ENCODE assay signal across 8 mouse cellular contexts in the genomic region with DNA sequence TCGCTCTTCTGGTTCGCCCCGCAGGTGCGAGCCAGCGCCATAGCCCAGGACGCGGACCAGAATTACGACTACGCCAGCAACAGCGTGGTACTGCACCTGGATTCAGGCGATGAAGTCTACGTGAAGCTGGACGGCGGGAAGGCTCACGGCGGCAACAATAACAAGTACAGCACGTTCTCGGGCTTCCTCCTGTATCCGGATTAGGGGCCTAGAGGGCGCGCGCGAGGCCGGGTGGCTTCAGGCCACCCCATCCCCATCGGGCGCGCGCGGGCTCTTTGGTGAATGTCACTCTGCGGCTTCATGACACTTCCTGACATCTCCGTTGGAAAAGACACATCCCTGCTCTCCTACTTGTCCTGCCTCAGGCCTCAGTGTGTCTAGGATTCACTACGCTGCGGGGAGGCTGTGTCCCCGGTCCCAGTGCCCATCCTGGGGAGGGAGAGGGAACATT. TPM values are rescaled to one million over a fixed set of nuclear protein-coding genes. Genes with fewer than 3 reads are reported as not detected.
DNase-seq lines count a peak whose midpoint lies in the region; TF ChIP-seq lines count a peak whose summit lies in the region.

No protein-coding gene starts in this region.

- no peak for TF ChIP-seq EP300 in heart, adult 2 months (IDR thresholded peaks at IDR 0.05; ENCODE audit: insufficient read depth, low read depth, low read length)

- H3K27ac ChIP-seq in heart, adult 2 months: no peak overlapping the region

- H3K4me3 ChIP-seq in heart, adult 2 months: no peak overlapping the region

- H3K79me2 ChIP-seq in heart, adult 2 months (replicated peaks; ENCODE audit: control insufficient read depth, insufficient read depth, low read length): no peaks in the 10 kb centered on the region

- peak; percentile 40 for TF ChIP-seq CTCF in heart, adult 2 months (IDR thresholded peaks at IDR 0.05)

- WGBS in heart, adult 2 months: 1% methylated on average over 34 of the region's 34 CpGs

- H3K4me1 ChIP-seq in heart, adult 2 months (ENCODE audit: control insufficient read depth, insufficient read depth, low read length): no peaks in the 10 kb centered on the region

- no peak overlapping the region for H3K9ac ChIP-seq in heart, adult 2 months (ENCODE audit: low read depth, low read length)

- no peak for TF ChIP-seq POLR2A in heart, adult 2 months (IDR thresholded peaks at IDR 0.05; ENCODE audit: insufficient read depth, low read depth, low read length)

- H3K36me3 ChIP-seq in heart, adult 2 months (ENCODE audit: control insufficient read depth, insufficient read depth, low read length): no peaks in the 10 kb centered on the region

- peaks cover 19% of the 10 kb centered on the region for H3K27me3 ChIP-seq in heart, adult 2 months (ENCODE audit: control insufficient read depth, insufficient read depth, low read length)

- intact Hi-C loops in heart, adult 2 months (cut with DNase I): no loop called here

- DNase-seq in layer of hippocampus, adult 11-12 months (ENCODE audit: low spot score): peak; percentile 52
- no peak for DNase-seq in layer of hippocampus, adult 9-10 months (ENCODE audit: low spot score)
- peak; percentile 14 for DNase-seq in c-Kit-positive CD71-negative TER-119-negative erythroid progenitor cells, embryonic 14.5 days (ENCODE audit: low read depth)
- DNase-seq in heart, adult 2 months: peak; percentile 24 to 42
- DNase-seq in layer of hippocampus, postnatal 10 days (ENCODE audit: low spot score in 2 of 2): peak; percentile 59 to 75
- peak; percentile 37 for DNase-seq in mesoderm, embryonic 11.5 days (ENCODE audit: low read depth, low spot score)
- peak; percentile 12 for DNase-seq in thymus, postnatal 25 days
- DNase-seq in urinary bladder, adult 2 months (ENCODE audit: low spot score): no peak

RNA-seq across cellular contexts. Expression of gene C1ql2, which starts 2.0 kb away (rescaled TPM):
- not detected for total RNA-seq in heart, adult 2 months (2021)
- polyA plus RNA-seq in heart, adult 2 months (2012; rRNA removed): not detected in 2 replicates
- total RNA-seq in layer of hippocampus, postnatal 10 days (2021): 10 to 100 TPM; 21.3 to 22.5 TPM
- 0.07 and 0.11 TPM in 2 replicates for polyA plus RNA-seq in urinary bladder, adult 2 months (2012; rRNA removed)

Comparison
In these comparisons a context has a peak if more than half of its experiments do, and no peak if none do; other contexts are left out.
1. DNase-seq: peak in layer of hippocampus, adult 11-12 months (single experiment), c-Kit-positive CD71-negative TER-119-negative erythroid progenitor cells, embryonic 14.5 days (single experiment), heart, adult 2 months (2 of 2), layer of hippocampus, postnatal 10 days (2 of 2), mesoderm, embryonic 11.5 days (single experiment) and thymus, postnatal 25 days (single experiment); none in layer of hippocampus, adult 9-10 months (single experiment) and urinary bladder, adult 2 months (single experiment).
2. RNA of gene C1ql2, which starts 2.0 kb away (total RNA-seq): 21.3 to 22.5 TPM in layer of hippocampus, postnatal 10 days; not detected in heart, adult 2 months; every median in the first group is over 10 times any median in the second.